Mouse (Mus musculus) spleen, adult 18-20 months (tissue): ENCODE data around the gene Mcm10.
"Not testable (repeated sequence)": the region's sequence is repeated elsewhere in the genome, so short reads cannot be mapped to it uniquely, and the experiment has no call there.

Source experiments
- DNase-seq, 2 experiments: peaks; one replicate each; pipeline ENCODE4 v3.0.0; 2022; ENCODE audit warnings: mixed read lengths in 2 of 2

Mcm10 gene

GRCm38 (mm10) chr2:4983987-4984386, 28.6 kb downstream of the Mcm10 start:
- DNase-seq, result no peak

- DNase-seq, result no peak
Measured at GRCm38 (mm10) chr2:4978091-4978490, 34.5 kb downstream of the Mcm10 start.

- DNase-seq, result no peak
Measured at GRCm38 (mm10) chr2:4975807-4976206, 36.8 kb downstream of the Mcm10 start, which contains the start of gene Ucma. Gene Ucma (plus strand): TSS chr2:4976122.

- no peak for DNase-seq
Measured at GRCm38 (mm10) chr2:4969083-4969482, 43.5 kb downstream of the Mcm10 start.

GRCm38 (mm10) chr2:4967806-4968205, 44.8 kb downstream of the Mcm10 start:
- no peak for DNase-seq

- no peak for DNase-seq
Measured at GRCm38 (mm10) chr2:4958039-4958438, 54.6 kb downstream of the Mcm10 start.

- DNase-seq, result no peak
Measured at GRCm38 (mm10) chr2:4954216-4954760, 58.3 kb downstream of the Mcm10 start.

GRCm38 (mm10) chr2:4950986-4951385, 61.6 kb downstream of the Mcm10 start:
- DNase-seq, result no peak

- not testable (repeated sequence) for DNase-seq
Measured at GRCm38 (mm10) chr2:4949691-4950090, 62.9 kb downstream of the Mcm10 start.

- no peak for DNase-seq
Measured at GRCm38 (mm10) chr2:4940861-4941260, 71.7 kb downstream of the Mcm10 start.
